Mouse (Mus musculus) stomach, embryonic 16.5 days (tissue): ENCODE data around the gene Otulin. TPM values are rescaled to one million over a fixed set of nuclear protein-coding genes. Genes with fewer than 3 reads are reported as not detected.
A peak's percentile ranks its signal among the peaks of the same experiment; 100 is the strongest.

ENCODE experiments used
- ATAC-seq: fragments of 200-750 bp; cut with Nextera tagmentation; 2 replicates; pipeline ENCODE4 v1.8.0; 2017; ENCODE audit warnings: moderate number of reproducible peaks, moderate TSS enrichment; ENCODE audit not compliant: insufficient read depth, low FRiP score
- H3K27ac ChIP-seq: fragments of 300-500 bp; sonication (generic); 2 replicates; pipeline ENCODE4 v1.5.1; 2014; ENCODE audit warnings: low read length
- H3K27me3 ChIP-seq: fragments of 300-500 bp; sonication (generic); 2 replicates; pipeline ENCODE4 v1.6.1; 2014; ENCODE audit warnings: low read length, control low read depth, mixed read lengths; ENCODE audit not compliant: control insufficient read depth, insufficient read depth
- H3K36me3 ChIP-seq: fragments of 300-500 bp; sonication (generic); 2 replicates; pipeline ENCODE4 v1.6.1; 2014; ENCODE audit warnings: low read length; ENCODE audit not compliant: control insufficient read depth, insufficient read depth
- H3K4me1 ChIP-seq: fragments of 300-500 bp; sonication (generic); 2 replicates; pipeline ENCODE4 v1.6.1; 2014; ENCODE audit warnings: low read length, control low read depth, mixed read lengths; ENCODE audit not compliant: control insufficient read depth, insufficient read depth
- H3K4me2 ChIP-seq: fragments of 300-500 bp; sonication (generic); 2 replicates; pipeline ENCODE4 v1.6.1; 2014; ENCODE audit warnings: low read depth, low read length, mixed read lengths
- H3K4me3 ChIP-seq: fragments of 300-500 bp; sonication (generic); replicated peaks from 2 replicates; pipeline ENCODE4 v1.5.1; 2014; ENCODE audit warnings: mild to moderate bottlenecking, low read length
- H3K9ac ChIP-seq: fragments of 300-500 bp; sonication (generic); 2 replicates; pipeline ENCODE4 v1.6.1; 2014; ENCODE audit warnings: low read length
- H3K9me3 ChIP-seq: fragments of 300-500 bp; sonication (generic); replicated peaks from 2 replicates; pipeline ENCODE4 v1.6.1; 2016; ENCODE audit warnings: low read length, control low read depth; ENCODE audit not compliant: control insufficient read depth
- WGBS: fragments of 180-500 bp; shearing (Covaris S2); extraction: QIAGEN DNeasy Blood & Tissue Kit; methylation state at CpG from one replicate; pipeline ENCODE4 v1.1.7; 2014; 5-methylcytosine and 5-hydroxymethylcytosine counted together
- polyA plus RNA-seq: library from polyadenylated mRNA; unstranded; fragments of >200 nt; fragmentation: Nextera tagmentation; extraction: Ambion mirVana; gene quantifications from 2 replicates; pipeline ENCODE4 v1.2.1, GENCODE M21; 2015

The Otulin gene
- polyA plus RNA-seq, 1 experiment from 2014 or later, result 11.0 TPM

DNA sequence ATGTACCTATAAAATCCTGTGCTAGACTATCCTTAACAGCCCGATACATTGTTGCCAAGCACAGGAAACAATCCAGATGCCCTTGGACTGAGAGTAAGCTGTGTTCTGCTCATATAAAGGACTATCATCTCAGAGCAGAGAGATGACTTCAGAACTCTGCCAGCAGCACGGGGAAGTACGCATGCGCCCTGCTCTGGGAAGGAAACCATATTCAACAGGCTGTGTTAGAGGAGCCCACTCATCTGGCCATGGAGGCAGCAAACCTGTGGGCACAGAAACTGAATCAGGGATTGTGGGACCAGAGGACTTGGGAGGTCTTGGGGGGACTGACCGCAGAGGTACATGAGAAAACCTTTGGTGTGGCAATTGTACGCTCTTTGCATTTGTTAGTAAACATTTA lies 31.2 kb upstream of the Otulin start:
- no peaks in the 10 kb centered on the region; the same call in 1 of the 2 replicates for H3K36me3 ChIP-seq
- H3K9me3 ChIP-seq, result no peaks in the 10 kb centered on the region
- no peak overlapping the region for H3K4me3 ChIP-seq
- no peak overlapping the region for H3K4me2 ChIP-seq
- ATAC-seq, result no peak
- H3K27ac ChIP-seq, result no peak overlapping the region
- H3K4me1 ChIP-seq, result 0 out of 2 replicates have a peak, but pooled peaks cover 5% of the 10 kb centered on the region
- H3K27me3 ChIP-seq, result no peaks in the 10 kb centered on the region
- 82% methylated on average over 6 of the region's 6 CpGs for WGBS
- no peak overlapping the region for H3K9ac ChIP-seq

DNA sequence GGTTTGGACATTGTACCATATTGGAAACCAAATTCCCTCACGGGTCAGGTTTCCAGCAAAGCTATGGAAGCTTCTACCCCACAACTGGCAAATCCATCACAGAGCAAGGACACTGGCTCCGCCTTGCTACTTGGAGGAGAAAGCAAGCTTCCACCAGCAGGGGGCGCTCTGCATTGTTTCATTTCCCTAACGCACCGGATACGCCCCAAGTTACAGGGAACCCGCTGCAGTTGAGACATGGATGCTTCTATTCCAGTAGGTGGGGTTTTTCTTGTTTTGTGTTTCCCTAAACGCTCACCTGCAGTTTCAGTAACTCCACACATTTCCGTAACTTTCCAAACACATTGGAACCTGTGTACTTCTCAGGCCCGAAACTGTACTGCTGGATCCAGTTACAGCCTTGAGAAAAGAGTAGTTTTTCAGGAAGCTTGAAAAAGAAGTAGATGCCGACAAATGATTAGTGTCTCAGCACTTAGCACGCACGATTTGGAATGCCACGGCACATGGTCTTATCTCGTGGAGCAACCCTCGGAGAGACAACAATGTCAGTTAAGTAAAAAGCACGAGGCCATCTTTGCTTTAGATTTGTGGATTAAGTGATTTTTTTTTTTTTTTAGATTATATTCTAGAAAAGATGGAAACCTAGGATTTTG lies 29.2 kb upstream of the Otulin start:
- 34% methylated on average over 17 of the region's 17 CpGs for WGBS
- Histone ChIP-seq H3K36me3 (no peaks in the 10 kb centered on the region; the same call in 1 of the 2 replicates), H3K9me3 (no peaks in the 10 kb centered on the region), H3K27me3 (no peaks in the 10 kb centered on the region), H3K4me2 (no peak overlapping the region), H3K27ac (no peak overlapping the region), H3K4me3 (no peak overlapping the region), H3K9ac (no peak overlapping the region), H3K4me1 (no peaks in the 10 kb centered on the region)
- peak; percentile 53; the same call in 1 of the 2 replicates for ATAC-seq

DNA sequence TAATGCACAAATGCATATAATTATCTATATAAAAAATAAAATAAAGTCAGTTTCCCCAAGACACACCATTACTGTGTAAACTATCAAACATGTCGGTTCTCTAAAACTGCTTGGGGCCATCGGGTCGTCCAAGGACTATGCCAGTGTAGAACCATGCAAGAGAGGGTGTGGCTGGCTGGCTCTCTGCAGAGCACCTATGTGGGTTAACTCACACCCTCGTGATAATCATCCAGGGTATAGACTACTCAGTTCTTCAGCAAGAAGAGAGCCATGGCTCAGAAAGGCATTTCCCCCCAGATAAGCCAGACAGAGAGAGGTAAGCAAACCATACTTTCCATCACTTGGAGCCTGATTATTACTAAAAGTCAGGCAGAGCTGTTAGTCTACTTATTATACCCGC lies 28.6 kb upstream of the Otulin start:
- no peaks in the 10 kb centered on the region for H3K4me1 ChIP-seq
- no peak for ATAC-seq
- no peak overlapping the region for H3K4me2 ChIP-seq
- no peaks in the 10 kb centered on the region for H3K9me3 ChIP-seq
- no peak overlapping the region for H3K4me3 ChIP-seq
- no peaks in the 10 kb centered on the region; the same call in 1 of the 2 replicates for H3K36me3 ChIP-seq
- no peak overlapping the region for H3K9ac ChIP-seq
- 85% methylated on average over 5 of the region's 5 CpGs for WGBS
- no peaks in the 10 kb centered on the region for H3K27me3 ChIP-seq
- no peak overlapping the region for H3K27ac ChIP-seq

- Histone ChIP-seq H3K27ac (no peak overlapping the region), H3K4me2 (no peak overlapping the region), H3K9ac (no peak overlapping the region), H3K27me3 (no peaks in the 10 kb centered on the region), H3K4me1 (no peaks in the 10 kb centered on the region), H3K4me3 (no peak overlapping the region), H3K9me3 (no peaks in the 10 kb centered on the region), H3K36me3 (no peaks in the 10 kb centered on the region; the same call in 1 of the 2 replicates)
- ATAC-seq, result no peak
- 86% methylated on average over 4 of the region's 4 CpGs for WGBS
Observed at GRCm38 (mm10) chr15:27658356-27658755, 27.9 kb upstream of the Otulin start.

GRCm38 (mm10) chr15:27657866-27658265 lies 27.4 kb upstream of the Otulin start:
- 93% methylated on average over 10 of the region's 10 CpGs for WGBS
- Histone ChIP-seq H3K9ac (no peak overlapping the region), H3K27me3 (no peaks in the 10 kb centered on the region), H3K4me1 (no peaks in the 10 kb centered on the region), H3K27ac (no peak overlapping the region), H3K36me3 (no peaks in the 10 kb centered on the region; the same call in 1 of the 2 replicates), H3K4me2 (no peak overlapping the region), H3K9me3 (no peaks in the 10 kb centered on the region), H3K4me3 (no peak overlapping the region)
- no peak for ATAC-seq

DNA sequence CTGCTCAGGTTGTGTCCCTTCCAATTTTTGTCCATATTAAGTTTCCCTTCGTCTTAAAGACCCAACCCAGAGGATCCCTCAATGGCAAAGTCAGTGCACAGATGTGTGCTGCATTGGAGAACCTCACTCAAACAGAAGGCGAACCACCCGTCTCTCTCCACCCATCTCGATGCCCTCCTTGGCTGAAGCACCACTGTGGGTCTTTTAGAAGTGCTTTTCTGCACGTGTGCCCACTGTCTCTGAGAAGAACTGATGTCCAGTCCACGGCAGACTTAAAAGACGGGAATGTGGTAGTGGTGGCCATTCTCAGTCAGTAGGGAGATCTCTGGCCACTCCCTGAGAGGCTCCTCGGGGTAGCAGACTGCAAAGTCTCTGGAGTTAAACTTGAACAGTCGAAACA lies 26.1 kb upstream of the Otulin start:
- H3K27ac ChIP-seq, result no peak overlapping the region
- no peaks in the 10 kb centered on the region; the same call in 1 of the 2 replicates for H3K36me3 ChIP-seq
- H3K4me2 ChIP-seq, result no peak overlapping the region
- no peak overlapping the region for H3K9ac ChIP-seq
- H3K4me1 ChIP-seq, result no peaks in the 10 kb centered on the region
- H3K27me3 ChIP-seq, result no peaks in the 10 kb centered on the region
- no peaks in the 10 kb centered on the region for H3K9me3 ChIP-seq
- ATAC-seq, result no peak
- no peak overlapping the region for H3K4me3 ChIP-seq
- 77% methylated on average over 9 of the region's 9 CpGs for WGBS

DNA sequence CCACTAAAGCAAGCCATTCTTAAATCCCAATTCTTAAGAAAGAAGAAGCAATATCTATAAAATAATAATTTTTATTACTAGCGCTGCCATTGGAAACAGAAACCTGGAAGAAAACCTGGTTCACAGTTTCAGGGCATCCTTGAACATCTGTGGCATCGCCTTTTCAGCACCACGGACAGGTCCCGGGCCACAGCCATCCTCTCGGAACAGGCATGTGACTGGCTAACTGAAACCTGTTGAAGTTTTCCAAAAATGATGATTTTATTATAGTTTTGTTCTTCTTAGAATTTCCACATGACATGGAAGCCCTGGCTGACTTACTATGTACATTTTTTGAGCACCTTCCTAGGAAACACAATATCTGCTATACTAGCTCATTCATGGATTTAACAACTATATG lies 24.5 kb upstream of the Otulin start:
- WGBS, result 15% methylated on average over 5 of the region's 5 CpGs
- Histone ChIP-seq H3K27ac (no peak overlapping the region), H3K9ac (no peak overlapping the region), H3K4me1 (no peaks in the 10 kb centered on the region), H3K9me3 (no peaks in the 10 kb centered on the region), H3K4me2 (no peak overlapping the region), H3K27me3 (no peaks in the 10 kb centered on the region), H3K36me3 (no peaks in the 10 kb centered on the region; the same call in 1 of the 2 replicates), H3K4me3 (no peak overlapping the region)
- ATAC-seq, result no peak

- H3K36me3 ChIP-seq, result no peaks in the 10 kb centered on the region
- no peak overlapping the region for H3K4me3 ChIP-seq
- H3K9ac ChIP-seq, result no peak overlapping the region
- no peak for ATAC-seq
- no peak overlapping the region for H3K27ac ChIP-seq
- H3K27me3 ChIP-seq, result no peaks in the 10 kb centered on the region
- H3K4me2 ChIP-seq, result no peak overlapping the region
- H3K9me3 ChIP-seq, result no peaks in the 10 kb centered on the region
- H3K4me1 ChIP-seq, result no peaks in the 10 kb centered on the region
- 37% methylated on average over 3 of the region's 3 CpGs for WGBS
Observed at GRCm38 (mm10) chr15:27647686-27648085, 17.2 kb upstream of the Otulin start.

DNA sequence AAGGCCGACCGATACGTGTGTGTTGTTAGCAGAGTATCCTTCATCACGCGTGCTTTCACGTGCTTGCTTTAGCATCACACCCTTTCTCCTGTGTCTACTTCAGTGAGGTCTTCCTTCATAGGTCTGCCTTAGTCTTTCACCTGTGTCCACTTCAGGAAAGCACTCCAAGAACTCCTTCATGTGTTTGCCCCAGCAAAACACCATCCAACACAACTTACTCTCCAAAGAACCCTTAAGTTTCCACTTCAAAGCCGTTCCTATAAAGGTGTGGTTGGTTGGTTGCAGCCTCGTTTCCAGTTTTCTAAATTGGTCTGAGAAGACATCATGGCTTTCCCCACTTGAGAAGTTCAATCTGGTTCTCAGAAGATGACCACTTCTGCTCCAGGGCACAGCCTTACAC lies 16.2 kb upstream of the Otulin start:
- ATAC-seq, result no peak
- WGBS, result 93% methylated on average over 8 of the region's 8 CpGs

More for the DNA sequence above, 16.2 kb upstream of the Otulin start:
- no peak overlapping the region for H3K9ac ChIP-seq
- no peaks in the 10 kb centered on the region for H3K27me3 ChIP-seq
- no peak overlapping the region for H3K4me3 ChIP-seq
- H3K4me1 ChIP-seq, result no peaks in the 10 kb centered on the region
- no peak overlapping the region for H3K4me2 ChIP-seq
- no peaks in the 10 kb centered on the region for H3K9me3 ChIP-seq
- H3K36me3 ChIP-seq, result no peaks in the 10 kb centered on the region
- H3K27ac ChIP-seq, result no peak overlapping the region
